Mouse (Mus musculus) common myeloid progenitor, adult 5-6 weeks (primary cell): ENCODE data around the gene Tmod1. TPM values are rescaled to one million over a fixed set of nuclear protein-coding genes. Genes with fewer than 3 reads are reported as not detected.

Experiments used
- ATAC-seq: replicated peaks from 2 replicates; pipeline ENCODE4 v1.8.0; 2016; ENCODE audit warnings: low read depth, mild to moderate bottlenecking, moderate TSS enrichment, inconsistent platforms; ENCODE audit not compliant: poor library complexity, severe bottlenecking
- total RNA-seq: library from RNA; stranded (forward); fragments of 200-1000, 187-1606 nt; gene quantifications from 2 replicates; pipeline ENCODE4 v1.2.3, GENCODE M21; 2017

The Tmod1 gene
- total RNA-seq, 1 experiment from 2014 or later, result 0.37 TPM

DNA sequence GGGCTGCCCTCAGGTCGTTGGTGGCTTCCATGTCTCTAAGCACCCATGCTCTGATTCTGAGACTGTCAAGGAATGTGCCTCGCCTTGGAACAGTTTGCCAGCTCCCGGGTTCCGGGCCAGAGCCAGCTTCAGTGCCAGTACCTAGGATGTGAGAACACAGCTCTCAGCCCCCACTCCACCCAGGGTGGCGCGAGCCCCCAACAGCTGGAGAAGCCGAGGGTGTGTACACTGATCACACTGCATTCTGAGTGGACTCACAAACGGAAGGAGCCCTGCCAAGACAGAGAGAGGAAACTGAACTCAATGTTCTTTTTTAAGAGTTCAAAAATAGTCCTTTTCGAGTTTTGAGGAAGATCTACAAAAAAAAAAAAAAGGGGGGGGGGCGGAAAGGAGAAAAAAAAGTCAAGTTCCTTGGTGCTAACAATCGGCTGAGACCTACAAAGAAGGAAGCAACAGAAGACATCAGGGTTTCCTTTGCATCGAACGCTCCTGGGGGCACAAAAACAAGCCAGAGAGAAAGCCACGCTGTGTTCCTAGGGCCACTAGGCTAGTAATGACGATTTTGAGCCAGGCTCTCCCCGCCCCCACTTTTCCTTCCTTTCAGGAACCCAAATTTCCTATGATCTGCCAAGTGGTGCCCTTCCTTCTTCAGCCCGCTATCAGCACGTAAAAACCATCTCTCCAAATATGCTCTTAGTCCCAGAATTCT lies 48.1 kb downstream of the Tmod1 start:
- 0 out of 2 replicates have a peak, but pooled peaks have one; percentile 15 for ATAC-seq

DNA sequence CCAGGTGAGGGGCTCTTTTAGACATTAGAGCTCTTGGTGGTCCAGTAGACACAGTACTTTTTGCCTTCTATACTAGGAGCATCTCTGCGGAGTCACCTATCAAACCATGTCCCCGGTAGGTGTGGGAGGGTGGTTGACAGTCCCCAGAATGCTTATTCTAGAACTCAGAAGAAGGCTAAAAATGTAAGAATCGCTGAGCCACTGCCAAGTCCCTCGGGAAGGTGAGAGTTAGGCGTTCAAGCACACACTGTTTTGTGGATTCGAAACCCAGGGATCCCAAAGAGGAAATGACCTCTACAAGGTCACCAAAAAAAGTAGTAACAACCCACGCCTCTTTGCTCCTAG lies 48.7 kb downstream of the Tmod1 start:
- ATAC-seq, result no peak

DNA sequence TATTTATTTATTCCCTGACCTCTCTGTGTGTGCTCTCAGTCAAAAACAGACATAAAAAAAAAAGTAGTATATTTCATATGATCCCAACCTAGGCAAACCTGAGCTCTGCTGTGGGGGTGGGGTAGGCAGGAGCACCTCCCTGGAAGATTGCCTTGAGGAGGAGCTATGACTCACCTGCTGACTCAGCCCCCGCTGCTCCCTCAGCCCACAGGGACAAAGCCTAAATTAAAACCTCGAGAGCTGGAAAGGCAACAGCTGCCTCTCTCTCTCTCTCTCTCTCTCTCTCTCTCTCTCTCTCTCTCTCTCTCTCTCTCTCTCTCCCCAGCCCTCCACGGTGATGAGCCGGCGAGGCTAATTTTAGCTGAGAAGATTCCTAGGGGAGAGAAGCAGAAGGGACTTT lies 49.1 kb downstream of the Tmod1 start:
- no peak for ATAC-seq

DNA sequence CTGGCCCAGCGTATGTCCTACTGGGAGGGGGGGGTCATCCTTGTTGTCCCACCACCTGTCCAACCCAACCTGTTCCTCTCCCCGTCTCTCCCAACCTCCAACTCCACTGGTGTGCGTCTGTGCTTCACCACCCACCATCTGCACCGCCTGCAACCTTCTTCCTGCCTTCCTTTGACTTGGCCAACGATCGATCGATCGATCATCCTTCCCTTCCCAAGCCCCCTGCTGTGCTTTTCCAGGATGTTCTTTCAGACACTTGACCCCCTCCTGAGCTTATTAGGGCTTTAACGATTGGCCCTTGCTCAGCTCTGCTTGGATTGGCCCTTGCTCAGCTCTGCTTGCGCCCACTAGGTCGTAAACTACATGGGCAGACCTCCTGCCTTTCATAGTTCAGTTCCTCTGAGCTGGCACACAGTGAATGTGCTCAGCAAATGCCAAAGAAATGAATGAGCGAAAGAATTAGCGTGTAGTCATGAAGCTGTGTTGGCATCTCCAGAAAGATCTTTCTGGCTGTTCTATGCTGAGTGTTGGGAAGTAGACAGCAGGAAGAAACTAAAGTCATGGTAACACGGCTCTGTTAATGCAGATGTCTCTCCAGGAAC lies 50.9 kb downstream of the Tmod1 start:
- ATAC-seq, result no peak

DNA sequence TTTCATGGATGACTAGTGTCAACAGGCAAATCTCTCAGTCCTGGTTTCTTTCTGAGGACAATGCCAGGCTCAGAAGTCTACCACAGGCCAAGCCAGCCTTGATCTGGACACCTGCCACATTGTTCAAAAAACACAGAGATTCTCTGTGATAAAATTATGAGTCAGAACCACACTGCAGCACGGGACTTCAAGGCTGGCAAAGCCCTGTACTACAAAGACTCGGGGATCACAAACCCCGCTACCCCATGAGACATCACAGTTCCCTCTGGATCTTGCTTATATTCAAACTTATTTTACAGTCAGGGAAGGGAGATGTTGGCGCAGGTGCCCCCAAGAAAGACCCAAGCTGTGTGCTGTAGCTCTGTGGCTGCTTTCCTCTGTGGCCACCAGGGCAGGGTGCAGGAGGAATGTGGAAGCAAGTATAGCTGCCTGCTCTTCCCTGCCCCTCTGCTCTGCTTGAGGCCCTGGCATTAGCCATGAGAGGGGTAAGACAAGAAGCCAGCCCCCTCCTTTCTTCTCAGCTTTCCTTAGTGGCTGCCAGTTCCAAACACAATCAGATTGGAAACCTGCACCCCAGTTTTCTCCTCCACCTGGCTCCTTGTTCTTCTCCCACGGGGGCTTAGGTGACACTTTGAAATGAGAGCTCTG lies 53.8 kb downstream of the Tmod1 start:
- ATAC-seq, result no peak

DNA sequence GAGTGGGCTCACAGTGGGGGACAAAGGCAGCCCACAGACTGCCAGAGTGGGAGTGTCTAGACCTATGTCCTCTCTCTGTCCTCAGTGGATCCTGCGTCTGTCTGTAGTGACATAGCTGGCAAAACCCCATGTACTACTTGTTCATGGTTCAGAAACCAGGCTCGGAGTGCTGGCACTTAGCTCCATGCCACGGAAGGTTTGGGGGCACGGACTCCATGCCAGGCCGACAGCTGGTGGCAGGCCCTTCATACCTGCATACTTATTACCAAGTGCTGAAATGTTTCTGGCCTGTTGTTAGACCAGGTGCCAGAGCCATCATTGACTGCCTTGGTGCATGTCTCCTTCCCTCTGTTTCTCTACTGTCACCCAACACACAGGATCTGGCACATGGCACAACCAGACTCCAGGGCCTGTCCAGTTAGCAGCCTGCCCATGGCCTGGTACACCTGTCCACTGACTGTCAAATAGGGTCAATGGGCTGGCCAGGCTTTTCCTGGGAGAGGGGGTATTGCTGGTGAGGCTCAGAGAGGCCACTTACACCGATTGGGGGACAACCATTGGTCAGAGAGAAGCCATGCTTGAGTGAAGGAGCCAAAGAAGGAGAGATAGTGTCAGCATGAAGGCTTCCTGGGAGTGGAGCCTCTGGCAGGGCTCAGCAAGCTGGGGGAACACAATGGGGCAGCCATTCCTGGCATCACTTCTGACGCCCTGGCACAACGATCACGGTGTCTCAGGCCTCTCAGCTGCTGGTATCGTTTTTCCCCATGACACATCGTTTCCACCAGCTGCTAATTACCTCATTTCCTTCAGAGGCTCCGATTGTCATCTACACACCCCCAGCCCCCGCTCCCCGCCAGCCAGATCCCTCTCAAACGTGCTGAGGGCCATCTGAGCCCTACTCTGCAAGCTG lies 56.4 kb downstream of the Tmod1 start:
- ATAC-seq, result no peak

DNA sequence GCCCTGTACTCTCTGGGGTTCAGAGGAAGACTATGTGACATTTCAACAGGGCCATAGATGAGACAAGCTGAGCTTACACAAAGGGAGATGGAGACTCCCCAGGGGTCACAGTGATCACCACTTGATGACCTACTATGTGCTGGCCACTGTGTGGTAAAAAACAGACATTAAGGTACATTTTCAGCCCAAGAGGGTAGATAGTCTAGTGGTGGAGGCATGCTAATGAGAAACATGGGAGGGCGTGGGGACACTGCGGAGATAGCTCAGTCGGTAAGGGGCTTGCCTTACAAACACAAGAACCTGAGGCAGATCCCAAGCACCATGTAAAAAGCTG lies 57.1 kb downstream of the Tmod1 start:
- ATAC-seq, result no peak

DNA sequence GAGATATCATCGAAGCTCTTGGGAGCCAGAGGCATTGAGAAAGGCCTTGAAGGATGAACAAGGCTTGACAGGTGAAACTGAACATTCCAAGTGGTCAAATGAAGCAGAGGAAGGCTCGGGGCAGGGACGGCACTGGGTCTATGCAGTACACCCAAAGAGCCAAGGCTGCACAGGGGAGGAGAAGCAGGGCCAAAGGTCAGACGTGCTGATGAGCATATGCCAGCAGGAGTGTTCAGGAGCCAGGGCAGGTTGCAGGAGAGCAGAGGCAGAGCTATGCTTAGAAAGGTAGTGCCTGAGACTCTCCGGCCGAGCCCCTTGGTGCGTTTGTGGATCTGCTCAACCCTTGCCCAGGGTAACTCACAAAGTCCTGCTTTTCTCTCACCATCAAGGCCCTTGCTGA lies 57.8 kb downstream of the Tmod1 start:
- ATAC-seq, result no peak

DNA sequence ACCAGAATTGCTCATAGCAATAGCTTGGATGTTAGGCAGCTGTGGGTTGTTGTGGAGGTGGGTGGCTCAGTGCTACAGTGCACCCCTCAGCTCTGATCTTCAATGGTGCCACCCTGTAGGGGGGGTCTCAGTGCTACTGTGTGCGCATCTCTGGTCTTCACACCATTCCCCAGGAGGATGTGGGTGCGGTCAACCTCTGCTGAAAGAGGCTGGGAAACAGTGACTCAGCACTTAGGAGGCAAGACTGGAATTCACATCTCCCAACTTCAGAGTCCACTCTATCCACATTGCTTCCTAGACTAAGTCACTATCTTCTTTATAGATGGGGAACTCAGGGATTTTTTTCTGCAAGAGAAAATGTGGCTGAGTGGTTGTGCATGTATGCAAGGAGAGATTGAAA lies 58.9 kb downstream of the Tmod1 start:
- ATAC-seq, result no peak

DNA sequence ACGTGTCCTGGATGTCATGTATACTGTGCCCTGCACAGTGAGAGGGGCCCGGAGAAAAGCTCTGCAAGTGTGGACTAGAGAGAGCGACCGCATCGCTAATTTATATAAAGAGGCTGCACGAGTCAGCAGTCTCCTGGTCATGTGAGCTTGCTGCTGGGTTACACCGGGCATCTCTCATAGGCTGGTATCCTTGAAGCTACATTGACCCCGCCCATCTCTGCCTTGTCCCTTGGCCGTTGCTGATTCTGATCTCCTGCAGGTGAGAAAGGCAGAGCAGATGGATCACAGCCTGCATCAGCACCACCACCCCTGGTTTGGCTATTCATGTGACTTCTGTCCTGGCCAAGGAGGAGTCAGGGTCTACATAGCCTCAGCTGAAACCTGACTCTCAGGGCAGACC lies 60.4 kb downstream of the Tmod1 start:
- ATAC-seq, result no peak

DNA sequence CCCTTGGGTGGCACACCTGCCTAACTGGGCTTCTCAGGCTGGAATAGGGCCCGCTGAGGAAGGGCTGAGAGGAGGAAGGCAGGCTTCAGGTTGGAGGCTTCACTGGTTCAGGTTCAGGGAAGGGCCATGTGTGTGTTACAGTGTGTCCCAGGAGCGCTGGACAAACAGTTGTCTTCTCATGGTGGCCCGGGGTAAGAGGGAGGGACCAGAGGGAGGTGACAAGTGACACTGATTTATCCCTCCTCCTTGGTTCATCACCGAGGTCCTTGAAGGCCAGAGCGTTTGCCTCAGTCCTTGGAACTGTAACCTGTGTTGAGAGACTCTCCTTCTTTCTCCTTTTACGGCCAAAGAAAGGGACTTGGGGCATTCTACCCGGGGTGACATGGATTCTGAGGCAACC lies 61.8 kb downstream of the Tmod1 start:
- no peak for ATAC-seq

DNA sequence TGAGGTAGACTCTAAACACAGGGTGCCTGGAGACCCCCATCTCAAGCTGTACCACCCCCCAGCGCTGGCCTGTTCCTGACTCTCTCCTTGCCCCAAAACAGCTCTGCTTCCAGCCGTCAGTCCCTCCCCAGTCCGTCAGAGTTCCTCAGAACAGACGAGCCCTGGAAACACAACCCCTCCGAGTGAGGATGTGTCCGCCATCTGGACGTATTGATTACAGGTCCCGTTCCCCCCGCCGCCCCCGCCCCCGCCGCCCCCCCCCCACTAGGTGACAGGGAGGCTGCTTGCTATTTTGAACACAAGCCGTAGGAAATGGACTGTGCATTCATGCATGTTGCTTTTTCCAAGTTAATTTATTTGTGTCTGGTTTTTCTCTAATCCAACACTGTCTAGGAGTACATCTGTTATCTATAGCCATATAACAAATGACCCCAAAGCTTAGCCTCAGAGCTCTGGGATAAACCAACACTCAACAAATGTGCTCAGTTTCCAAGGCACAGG lies 62.5 kb downstream of the Tmod1 start:
- no peak for ATAC-seq

DNA sequence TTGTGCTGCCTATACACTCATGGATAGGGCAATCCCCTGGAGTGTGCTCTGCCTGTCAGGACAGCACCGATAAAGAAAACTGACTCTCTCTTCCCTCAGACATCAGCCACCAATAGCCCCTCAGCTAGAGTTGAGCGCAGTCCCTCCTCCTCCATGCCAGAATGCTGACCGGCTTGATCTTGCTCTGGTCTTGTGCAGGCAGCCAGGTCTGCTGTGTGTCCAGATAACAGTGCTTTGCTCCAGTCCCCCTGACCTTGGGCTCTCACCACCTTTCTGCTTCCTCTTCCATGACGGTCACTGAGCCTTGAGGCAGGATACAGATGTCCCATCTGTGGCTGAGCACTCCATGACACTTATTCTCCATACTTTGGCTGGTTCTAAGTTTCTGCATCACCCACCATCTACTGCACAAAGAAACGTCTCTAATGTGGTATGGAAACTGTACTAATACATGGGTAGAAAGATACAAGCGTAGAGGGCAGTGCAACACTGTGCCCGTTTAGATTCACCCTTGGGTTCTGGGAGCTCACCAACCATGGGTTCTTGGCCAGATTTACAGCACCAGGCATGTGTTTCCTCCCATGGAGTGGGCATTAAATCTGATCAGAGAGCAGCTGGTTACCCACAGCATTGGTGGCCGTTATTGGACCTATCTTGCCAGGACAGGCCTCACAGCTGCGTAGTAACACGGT lies 63.5 kb downstream of the Tmod1 start:
- ATAC-seq, result no peak

DNA sequence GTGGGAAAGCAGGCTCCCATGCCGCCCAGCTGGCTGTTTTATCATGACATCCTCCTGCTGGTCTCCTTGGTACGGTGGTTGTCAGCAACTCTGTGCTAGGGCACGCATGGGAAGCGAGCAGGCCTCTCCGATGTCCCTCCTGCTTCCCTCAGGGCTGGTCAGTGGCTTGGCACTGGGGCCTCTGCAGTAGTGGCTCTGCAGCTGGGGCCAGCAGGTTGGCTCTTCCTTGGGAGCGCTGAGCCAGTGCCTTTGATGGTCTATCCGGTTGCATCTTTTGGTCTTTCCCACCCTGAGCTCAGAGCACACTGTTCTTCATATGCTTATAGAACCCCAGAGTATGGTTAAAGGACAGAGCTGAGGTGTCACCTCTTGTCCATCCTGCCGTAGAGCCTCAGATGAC lies 71.3 kb downstream of the Tmod1 start:
- no peak for ATAC-seq

DNA sequence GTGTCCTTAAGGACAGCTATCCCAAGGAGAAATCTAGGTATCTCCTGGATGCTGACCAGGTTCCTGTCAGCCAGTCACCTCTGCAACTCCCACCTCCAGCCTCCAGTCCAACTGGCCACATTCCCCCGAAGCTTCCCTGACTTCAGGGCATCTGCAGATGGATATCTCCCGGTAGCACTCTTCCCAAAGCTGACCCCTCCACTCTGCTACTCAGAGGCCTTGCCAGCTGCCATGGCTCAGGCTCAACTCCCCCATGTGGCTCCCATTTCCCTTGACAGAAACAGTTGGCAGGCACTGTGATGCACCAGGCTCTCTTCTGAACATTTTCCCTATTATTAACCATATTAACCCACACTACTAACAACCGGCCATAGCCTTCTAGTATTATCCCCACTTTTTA lies 72.6 kb downstream of the Tmod1 start:
- no peak for ATAC-seq

DNA sequence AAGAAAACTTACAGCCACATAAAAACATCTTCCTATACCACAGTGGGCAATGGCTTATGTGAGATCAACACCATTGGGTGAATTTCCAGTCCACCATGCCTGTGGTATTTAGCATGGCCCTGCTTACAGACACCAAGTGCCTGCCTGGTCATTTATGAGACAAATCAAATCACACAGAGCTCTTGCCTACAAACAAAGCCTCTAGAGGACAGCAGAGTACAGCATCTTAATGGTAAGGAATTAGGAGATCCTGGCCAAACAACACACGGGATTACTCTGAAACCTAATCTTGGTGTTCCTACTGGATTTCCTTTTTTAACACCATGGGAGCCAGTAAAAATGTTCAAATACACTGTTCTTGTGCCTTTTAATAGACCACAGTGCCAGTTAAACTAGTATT lies 76.6 kb downstream of the Tmod1 start:
- no peak for ATAC-seq

DNA sequence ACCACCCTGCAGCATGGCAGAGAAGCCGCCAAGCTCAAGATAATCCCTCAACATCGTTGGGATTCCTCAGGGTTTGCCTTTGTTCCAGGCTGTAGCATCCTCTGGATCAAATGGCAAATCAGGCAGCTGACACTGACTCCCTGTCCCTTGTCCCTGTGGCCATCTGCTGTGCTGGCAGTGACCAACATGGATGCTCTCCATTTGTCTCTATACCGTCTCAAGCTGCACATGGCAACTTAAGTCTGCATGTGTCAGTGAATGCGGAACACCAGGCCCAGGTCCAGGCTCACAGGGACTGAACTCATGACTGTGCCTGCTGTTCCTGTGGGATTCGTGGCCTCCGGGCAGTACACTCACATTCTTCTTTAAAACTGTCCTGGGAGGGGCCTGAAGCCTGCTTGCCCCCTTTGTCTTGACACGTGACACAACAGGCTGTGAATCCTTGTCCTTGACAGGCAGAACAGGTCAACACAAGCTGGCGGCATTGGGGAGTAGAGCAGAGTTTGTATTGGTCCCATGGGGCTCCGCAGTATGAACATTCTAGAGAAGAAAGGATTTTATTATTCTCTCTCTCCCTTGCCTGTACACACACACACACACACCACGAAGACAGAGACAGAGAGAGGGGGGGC lies 77.9 kb downstream of the Tmod1 start:
- ATAC-seq, result no peak

DNA sequence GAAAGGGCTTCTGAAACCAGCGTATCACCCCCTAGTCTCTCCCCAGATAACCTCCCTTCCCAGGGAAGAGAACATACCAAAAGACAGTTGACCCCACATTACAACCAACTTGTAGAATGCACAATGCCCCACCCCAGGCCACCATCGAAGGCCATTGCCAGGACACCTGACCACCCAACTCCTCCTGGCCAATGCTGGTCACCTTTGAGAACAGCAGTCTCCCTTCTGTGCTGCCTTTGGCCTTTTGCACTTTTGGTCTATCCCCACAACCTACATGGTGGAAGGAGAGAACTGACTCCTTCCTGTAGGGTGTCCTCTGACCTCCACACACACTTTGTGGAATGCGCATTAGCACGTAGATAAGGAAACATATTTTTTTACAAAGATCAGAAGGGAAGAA lies 78.8 kb downstream of the Tmod1 start:
- ATAC-seq, result no peak

DNA sequence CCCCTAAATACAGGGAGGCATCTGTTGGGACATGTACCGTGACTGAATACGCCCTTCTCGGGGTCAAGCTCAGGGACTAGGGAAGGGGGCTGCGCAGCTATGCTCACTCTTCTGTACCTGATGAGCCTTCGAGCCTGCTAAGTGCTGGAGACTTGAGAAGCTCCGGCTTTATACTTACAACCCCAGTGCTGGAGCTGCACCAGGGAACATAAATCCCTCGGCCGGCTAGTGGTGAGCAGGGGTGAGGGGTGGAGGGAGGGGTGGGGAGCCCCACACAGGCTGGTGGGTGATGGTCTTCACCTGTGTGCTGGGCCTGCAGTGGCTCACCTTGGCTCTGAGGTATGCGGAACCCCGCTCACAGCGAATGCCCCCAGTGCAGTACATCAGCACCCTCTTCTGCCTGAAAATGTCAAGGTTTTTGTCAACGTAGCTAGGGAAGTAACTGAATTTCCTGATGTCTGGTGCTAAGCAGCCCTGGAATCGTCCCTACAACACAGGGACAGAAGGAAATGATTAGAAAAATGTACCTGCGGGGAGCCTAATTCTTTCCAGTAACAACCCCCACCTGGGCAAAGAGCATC lies 80.9 kb downstream of the Tmod1 start:
- no peak for ATAC-seq
